Mouse (Mus musculus): ENCODE measurements around the gene Tcaf2. TPM values are rescaled to one million over a fixed set of nuclear protein-coding genes. Genes with fewer than 3 reads are reported as not detected.

The Tcaf2 gene
- polyA plus RNA-seq (2014; fragmentation: Illumina TruSeq; extraction: RNeasy Lipid Tissue Mini Kit (QIAGEN cat#74804); ENCODE audit: low replicate concordance), result 13.3 TPM

GRCm38 (mm10) chr6:42644912-42645549 lies at the start of gene Tcaf2:
Gene Tcaf2 (minus strand): TSS chr6:42645254.

GRCm38 (mm10) chr6:42597592-42597991 lies 47.5 kb downstream of the Tcaf2 start, which contains the start of gene Tcaf3:
Gene Tcaf3 (minus strand): TSS chr6:42597692.

Other genes with a start within 250 kb of the Tcaf2 start
- gene Tas2r143, start 245.0 kb downstream of the Tcaf2 start, polyA plus RNA-seq (2014; fragmentation: Illumina TruSeq; extraction: RNeasy Lipid Tissue Mini Kit (QIAGEN cat#74804); ENCODE audit: low replicate concordance), result not detected
- not detected for gene Tas2r135, start 239.8 kb downstream of the Tcaf2 start, polyA plus RNA-seq (2014; fragmentation: Illumina TruSeq; extraction: RNeasy Lipid Tissue Mini Kit (QIAGEN cat#74804); ENCODE audit: low replicate concordance)
- gene Tas2r126, start 210.7 kb downstream of the Tcaf2 start, polyA plus RNA-seq (2014; fragmentation: Illumina TruSeq; extraction: RNeasy Lipid Tissue Mini Kit (QIAGEN cat#74804); ENCODE audit: low replicate concordance), result not detected
- not detected for gene Olfr458, start 180.1 kb downstream of the Tcaf2 start, polyA plus RNA-seq (2014; fragmentation: Illumina TruSeq; extraction: RNeasy Lipid Tissue Mini Kit (QIAGEN cat#74804); ENCODE audit: low replicate concordance)
- gene Olfr457, start 168.9 kb downstream of the Tcaf2 start, polyA plus RNA-seq (2014; fragmentation: Illumina TruSeq; extraction: RNeasy Lipid Tissue Mini Kit (QIAGEN cat#74804); ENCODE audit: low replicate concordance), result not detected
- gene Olfr456, start 158.0 kb downstream of the Tcaf2 start, polyA plus RNA-seq (2014; fragmentation: Illumina TruSeq; extraction: RNeasy Lipid Tissue Mini Kit (QIAGEN cat#74804); ENCODE audit: low replicate concordance), result not detected
- gene Olfr455, start 97.7 kb downstream of the Tcaf2 start, polyA plus RNA-seq (2014; fragmentation: Illumina TruSeq; extraction: RNeasy Lipid Tissue Mini Kit (QIAGEN cat#74804); ENCODE audit: low replicate concordance), result not detected
- not detected for gene Tcaf3, start 47.6 kb downstream of the Tcaf2 start, polyA plus RNA-seq (2014; fragmentation: Illumina TruSeq; extraction: RNeasy Lipid Tissue Mini Kit (QIAGEN cat#74804); ENCODE audit: low replicate concordance)
- 11.4 TPM for gene Tcaf1, start 64.8 kb upstream of the Tcaf2 start, polyA plus RNA-seq (2014; fragmentation: Illumina TruSeq; extraction: RNeasy Lipid Tissue Mini Kit (QIAGEN cat#74804); ENCODE audit: low replicate concordance)
- not detected for gene Olfr453, start 94.1 kb upstream of the Tcaf2 start, polyA plus RNA-seq (2014; fragmentation: Illumina TruSeq; extraction: RNeasy Lipid Tissue Mini Kit (QIAGEN cat#74804); ENCODE audit: low replicate concordance)
- gene Olfr38, start 111.2 kb upstream of the Tcaf2 start, polyA plus RNA-seq (2014; fragmentation: Illumina TruSeq; extraction: RNeasy Lipid Tissue Mini Kit (QIAGEN cat#74804); ENCODE audit: low replicate concordance), result not detected
- gene Olfr452, start 139.8 kb upstream of the Tcaf2 start, polyA plus RNA-seq (2014; fragmentation: Illumina TruSeq; extraction: RNeasy Lipid Tissue Mini Kit (QIAGEN cat#74804); ENCODE audit: low replicate concordance), result not detected
- not detected for gene Olfr450, start 166.7 kb upstream of the Tcaf2 start, polyA plus RNA-seq (2014; fragmentation: Illumina TruSeq; extraction: RNeasy Lipid Tissue Mini Kit (QIAGEN cat#74804); ENCODE audit: low replicate concordance)
- gene Olfr449, start 189.1 kb upstream of the Tcaf2 start, polyA plus RNA-seq (2014; fragmentation: Illumina TruSeq; extraction: RNeasy Lipid Tissue Mini Kit (QIAGEN cat#74804); ENCODE audit: low replicate concordance), result not detected
- not detected for gene Olfr448, start 245.2 kb upstream of the Tcaf2 start, polyA plus RNA-seq (2014; fragmentation: Illumina TruSeq; extraction: RNeasy Lipid Tissue Mini Kit (QIAGEN cat#74804); ENCODE audit: low replicate concordance)

All from small intestine, adult 10 weeks (tissue).